Mouse (Mus musculus) layer of hippocampus, postnatal 25 days (tissue): Measurements from ENCODE around the gene Atp2b2. TPM values are rescaled to one million over a fixed set of nuclear protein-coding genes. Genes with fewer than 3 reads are reported as not detected.
A peak's percentile ranks its signal among the peaks of the same experiment; 100 is the strongest.
"Not testable (repeated sequence)": the region's sequence is repeated elsewhere in the genome, so short reads cannot be mapped to it uniquely, and the experiment has no call there.

ENCODE experiments used
- DNase-seq, 2 experiments: peaks; one replicate each; pipeline ENCODE4 v3.0.0; 2022; ENCODE audit warnings: mixed read lengths in 2 of 2, low spot score in 1 of 2; ENCODE audit errors: extremely low spot score in 1 of 2
- total RNA-seq, 2 experiments: library from RNA; stranded (reverse); gene quantifications; 2 replicates each; pipeline ENCODE4 v1.2.3; 2021

The Atp2b2 gene
- total RNA-seq, 2 experiments from 2014 or later, result 313 to 346 TPM

DNA sequence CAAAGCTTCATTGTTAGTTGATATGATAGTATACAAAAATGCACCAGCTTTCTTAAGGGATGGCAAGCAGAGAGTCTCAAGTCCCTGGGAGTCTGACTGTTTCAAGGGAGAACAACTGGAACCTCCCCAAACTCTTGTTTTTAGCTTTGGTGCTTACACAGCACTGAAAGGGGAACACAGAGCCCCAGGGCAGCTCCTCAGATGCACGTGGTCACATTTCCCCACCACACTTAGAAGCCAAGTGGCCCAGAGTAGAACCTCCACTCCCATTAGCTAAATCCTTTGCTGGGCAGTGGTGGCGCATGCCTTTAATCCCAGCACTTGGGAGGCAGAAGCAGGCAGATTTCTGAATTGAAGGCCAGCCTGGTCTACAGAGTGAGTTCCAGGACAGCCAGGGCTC, 301.0 kb downstream of the Atp2b2 start:
- DNase-seq, result no peak

DNA sequence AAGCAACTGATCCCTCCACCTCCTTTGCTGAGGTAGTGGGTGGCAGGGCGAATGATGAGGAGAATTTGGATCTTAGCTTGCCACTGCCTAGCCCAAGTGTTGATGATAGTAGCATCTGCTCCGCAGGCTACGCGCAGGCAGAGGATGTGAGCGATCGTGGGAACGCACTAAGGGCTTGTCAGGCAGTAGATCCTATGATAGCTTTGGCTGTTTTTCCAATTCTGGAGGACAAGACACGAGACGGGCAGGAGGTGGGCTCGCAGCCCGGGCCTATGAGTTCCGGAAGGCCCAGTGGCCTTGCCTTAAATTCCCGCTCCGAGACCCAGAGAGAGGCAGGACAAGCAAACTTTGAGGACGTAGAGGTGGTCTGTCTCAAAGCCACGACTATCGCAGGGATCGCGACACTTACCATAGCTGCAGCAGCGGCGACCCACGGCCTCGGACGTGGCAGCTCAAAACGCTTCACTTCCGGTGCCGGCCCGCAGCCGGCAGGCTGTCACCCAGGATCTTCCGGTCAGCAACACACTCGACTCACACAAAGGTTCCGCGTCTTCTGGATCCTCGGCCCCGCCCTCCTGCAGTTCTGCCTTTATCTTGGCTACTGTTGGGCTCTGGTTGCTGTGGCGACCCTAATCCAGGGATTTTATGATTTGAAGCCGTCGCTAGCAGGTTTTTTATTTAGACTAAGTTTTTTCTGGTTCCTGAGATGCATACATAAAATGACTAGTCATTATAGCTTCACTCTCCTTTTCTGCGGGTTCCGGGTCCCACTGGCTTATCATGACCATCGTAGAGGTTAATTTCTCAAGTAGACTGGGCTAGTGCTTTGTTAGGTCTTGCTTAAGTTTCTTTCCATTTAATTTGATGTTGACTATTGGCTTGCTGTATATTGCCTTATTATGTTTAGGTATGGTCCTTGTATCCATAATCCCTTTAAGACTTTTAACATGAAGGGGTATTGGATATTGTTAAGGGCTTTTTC, 301.9 kb downstream of the Atp2b2 start, which contains the start of gene Sec13:
Gene Sec13, minus strand, starts transcription at position 508 of the 982 bp plus-strand sequence.
- DNase-seq, result peak; percentile 84 to 86

DNA sequence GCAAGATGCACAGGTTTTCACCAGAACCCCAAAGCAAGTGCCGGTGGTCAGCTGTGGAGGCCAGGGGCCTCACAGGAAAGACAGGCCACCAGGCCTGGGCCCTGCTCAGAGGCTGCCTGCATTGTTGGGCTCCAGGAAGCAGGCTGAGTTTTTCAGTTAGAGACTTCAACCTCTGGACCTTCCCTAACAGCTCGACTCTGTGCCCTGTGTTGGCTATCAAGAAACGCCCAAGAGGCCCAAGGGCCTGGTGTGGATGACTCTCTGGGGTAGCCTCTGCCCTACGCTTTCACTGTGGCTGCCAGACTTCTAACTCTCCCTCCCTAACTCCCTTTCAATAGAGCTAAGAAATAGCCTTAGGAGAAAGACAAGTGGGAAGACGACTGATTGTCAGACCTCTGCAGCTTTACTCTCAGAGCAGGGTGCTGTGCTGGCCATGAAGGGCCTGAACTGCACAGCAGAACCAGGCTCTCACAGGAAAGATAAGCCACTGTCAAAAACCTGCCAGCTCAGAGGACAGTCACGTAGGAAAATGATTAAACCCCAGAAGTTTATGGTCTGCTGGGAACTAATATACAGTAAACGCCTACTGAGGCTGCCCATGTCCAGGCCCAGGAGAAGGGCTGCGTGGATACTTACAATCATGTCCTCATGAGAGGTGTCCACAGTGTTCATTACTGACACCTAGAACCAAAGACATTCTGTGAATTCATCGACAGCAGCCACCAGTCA, 304.9 kb downstream of the Atp2b2 start:
- DNase-seq, result no peak

DNA sequence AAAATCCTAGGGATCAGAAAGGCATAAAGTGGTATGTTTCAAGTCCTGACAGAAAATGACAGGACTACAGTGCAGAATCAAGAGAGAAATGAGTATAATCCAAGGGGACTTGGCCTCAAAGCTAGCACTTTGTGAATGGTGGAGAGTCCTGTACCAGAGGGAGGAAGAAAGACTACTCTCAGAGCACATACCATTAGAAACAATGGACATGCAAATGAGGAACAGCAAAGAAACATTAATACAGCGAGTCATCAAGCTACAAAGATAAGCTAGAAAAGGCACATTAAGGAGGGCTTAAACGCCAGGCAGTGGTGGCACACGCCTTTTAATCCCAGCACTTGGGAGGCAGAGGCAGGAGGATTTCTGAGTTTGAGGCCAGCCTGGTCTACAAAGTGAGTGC, 311.1 kb downstream of the Atp2b2 start:
- no peak for DNase-seq

DNA sequence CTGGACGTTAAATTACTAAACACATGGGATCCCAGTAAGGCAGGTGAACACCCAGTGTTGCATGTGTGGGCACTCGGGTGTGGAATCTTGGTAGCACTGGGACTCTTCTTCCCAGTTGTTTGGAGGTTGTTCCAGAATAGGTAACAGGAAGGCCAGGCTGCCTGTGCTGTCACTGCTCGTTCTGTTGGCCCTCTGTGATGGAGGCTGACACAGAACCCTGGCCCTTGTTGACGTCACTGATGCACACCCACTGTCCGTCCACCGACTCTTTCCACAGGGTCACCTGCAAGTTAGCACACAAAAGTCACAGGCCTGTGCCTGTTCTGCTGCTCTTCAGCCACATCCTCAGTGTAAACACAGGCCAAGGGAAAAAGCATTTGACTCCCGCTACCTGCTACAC, 314.2 kb downstream of the Atp2b2 start:
- DNase-seq, result no peak

DNA sequence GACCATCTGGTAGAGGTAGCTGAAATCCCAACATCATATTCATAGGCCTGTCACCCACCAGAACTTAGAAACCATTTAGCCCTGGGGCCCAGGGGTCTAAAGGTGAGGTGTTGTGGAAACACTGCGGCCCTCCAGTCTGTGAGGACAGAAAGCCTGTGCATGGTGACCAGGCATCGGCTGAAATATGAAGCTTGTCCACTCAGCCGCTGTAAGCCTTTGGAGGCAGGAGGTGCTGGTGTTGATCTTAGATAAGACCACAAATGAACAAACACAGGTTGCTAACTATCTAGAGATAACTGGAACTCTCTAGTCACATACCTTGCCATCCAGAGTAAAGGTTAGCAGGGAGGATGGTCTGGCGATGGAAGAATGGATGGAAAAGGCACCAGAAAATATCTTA, 321.4 kb downstream of the Atp2b2 start:
- no peak for DNase-seq

DNA sequence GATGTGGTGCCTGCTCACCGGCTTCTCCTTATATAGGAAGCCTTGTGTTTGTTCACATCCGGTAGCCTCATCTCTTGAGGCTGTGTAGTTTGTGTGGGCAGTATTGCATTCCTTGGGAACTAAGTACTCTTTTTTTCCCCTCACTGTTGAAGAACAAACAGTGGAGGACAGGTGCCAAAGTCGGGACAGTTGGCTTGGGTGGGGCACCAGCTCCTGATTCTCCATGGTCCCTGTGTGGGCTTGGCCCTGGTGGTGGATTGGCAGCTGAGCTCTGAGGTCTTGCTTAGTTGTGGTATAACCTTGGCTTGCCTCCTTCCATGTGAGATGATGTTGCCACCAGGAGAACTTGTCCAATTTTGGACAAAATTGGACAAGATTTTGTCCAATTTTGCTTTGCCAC, 322.5 kb downstream of the Atp2b2 start, which contains the start of gene Ghrl:
Gene Ghrl, minus strand, starts transcription at position 3 of the 400 bp plus-strand sequence.
- DNase-seq, result no peak

DNA sequence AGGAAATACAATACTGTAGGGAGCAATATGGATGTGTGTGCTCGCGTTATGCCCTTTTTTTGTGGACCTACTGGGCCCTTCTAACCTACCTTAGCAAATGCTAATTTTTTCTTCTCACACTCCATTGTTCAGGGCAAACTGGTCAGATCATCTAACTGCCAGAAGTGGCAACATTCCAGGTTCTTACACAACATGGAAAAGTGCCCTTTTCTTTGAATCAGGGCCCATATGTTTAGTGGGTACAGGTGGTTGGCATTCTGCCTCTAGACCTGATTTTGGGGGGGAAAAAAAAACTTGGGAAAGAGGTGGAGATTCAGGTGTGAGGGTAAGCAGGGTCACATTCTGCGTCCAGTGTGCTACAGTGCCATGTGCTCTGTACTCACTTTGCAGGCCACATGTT, 324.9 kb downstream of the Atp2b2 start:
- no peak for DNase-seq

DNA sequence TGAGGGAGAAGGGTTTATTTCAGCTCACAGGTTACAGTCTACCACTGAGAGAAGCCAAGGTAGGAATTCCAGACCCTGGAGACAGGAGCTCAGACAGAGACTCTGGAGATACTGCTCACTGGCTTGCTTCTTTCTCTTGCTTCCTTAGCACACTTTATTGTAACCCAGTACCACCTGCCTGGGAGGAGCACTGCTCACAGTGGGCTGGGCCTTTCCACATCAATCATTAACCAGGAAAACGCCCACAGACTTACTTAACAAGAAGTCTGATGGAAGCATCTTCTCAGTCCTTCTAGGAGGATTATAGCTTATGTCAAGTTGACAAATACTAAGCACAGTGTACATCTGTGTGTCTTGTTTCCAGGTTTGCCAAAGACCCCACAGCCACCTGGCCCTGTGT, 327.6 kb downstream of the Atp2b2 start:
- DNase-seq, result no peak

DNA sequence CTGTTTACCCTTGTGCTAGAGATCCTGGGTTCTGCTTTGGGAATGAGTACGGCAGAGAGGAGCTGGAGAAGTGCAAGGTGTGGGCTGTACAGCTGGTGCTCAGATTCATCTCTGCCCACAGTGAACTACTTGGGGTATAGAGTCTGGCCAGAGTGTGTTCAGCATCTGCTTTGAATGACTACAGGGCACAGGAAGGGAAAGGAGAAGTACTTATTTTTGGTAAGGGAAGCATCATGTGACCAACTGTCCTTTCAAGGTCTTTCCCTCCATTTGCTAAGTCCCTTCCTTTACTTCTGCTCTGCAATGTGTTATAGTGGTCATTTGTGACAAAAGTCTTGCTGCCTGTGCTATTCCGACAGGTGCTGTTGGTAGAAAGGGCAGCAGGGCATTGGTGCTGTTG, 328.1 kb downstream of the Atp2b2 start:
- no peak for DNase-seq

DNA sequence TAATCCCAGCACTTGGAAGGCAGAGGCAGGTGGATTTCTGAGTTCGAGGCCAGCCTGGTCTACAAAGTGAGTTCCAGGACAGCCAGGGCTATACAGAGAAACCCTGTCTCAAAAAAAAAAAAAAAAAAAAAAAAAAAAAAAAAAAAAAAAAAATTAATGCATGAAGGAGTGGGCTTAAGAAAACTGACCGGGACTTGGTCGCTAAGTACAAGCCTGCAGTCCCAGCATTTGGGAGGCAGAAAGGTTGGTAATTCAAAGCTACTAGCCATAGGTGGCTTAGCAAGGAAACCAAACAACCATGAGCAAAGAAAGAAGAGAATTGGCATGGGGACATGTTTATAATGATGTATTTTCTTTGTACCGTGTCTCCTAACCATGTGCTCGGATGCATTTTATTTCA, 329.0 kb downstream of the Atp2b2 start:
- not testable (repeated sequence) for DNase-seq

DNA sequence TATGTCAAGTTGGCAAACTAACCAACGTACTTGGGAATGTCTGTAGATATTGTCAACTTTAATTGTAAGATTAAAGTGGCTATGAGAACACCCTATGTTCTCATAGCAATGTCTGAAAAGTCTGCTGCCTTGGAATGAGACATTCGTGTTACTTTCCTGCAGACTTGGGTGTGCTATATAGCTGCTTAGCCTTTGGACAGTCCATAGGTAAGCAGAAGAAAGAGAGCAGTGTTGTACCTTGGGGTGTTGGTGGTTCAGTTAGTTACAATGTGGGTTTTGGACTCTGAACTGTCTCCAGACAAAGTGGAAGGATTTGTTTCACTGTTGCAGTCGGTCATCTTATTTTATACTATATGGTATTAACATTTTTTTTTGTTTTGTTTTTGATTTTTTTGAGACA, 329.7 kb downstream of the Atp2b2 start:
- DNase-seq, result no peak

DNA sequence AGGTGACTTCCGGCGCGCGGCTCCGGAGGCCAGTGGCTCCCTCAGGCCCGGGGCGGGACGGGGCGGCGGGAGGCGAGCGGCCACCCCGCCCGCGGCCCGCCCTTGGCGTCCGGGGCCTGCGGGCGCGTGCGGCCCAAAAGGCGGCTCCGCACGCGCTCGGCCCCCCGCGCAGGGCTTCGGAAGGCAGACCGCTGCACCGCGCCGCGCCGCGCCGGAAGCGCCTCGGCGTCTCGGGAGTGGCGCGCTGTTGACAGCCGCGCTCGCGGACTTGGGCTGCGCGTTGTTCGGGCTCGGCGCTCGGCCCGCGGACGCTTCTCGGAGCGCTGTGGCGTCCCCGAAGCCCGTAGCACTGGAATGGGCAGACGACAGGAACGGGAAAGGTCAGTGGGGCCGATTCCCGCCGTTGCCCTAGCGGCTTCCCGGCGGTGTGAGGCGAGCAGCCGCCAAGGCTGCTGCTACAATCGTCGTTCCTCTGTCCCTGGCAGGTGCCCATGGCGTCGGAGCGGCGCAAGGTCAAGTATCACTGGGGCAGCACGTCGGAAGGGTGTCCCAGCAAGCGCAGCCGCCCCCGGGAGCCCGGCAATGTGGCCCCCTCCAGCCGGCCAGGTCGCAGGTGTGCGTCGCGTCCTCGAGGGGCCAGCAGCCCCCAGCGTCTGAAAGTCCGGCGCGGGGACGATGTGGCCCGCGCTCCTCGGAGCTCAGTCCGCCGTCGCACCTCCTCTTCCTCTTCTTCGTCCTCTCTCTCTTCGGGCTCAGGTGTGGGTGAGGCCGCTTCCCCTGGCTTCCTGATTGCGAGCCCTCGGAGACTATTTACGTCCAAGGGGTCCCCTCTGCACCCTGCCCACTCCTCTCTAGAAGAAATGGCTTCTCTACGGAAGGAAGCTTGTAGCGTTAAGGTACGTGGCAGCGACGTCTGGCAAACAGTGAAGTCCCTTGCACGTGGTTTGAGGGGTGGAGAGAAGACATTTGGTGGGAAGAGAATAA, 344.9 kb downstream of the Atp2b2 start:
- DNase-seq, result no peak

DNA sequence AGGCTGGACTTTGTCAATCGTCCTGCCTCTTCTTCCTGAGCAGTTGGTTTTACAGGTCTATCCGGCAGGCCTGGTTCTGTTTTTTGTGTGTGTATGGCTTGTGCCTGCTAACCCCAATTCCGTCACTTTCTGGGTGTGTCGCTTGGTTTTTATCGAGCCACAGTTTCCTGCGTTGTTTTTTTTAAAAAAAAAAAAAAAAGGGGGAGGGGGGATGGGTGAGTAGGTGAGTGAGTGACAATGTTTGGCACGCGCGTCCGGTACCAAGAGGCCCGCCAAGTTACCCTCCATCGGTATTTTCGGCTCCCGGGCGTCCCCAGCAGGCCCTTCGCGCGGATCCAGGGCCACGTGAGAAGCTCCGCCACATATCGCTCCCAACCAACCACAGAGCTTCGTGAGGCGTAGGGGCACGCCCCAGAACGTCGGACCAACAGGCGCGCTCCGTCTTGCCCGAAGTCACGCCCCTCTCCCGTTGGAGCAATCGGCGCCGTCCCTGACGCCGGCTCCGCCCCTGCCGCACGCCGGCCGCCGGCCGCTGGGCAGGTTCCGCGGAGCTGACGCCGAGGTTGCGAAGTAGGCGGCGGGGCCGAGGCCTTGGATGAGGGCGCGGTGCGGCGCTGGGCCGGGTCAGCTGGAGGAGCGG, 345.7 kb downstream of the Atp2b2 start, which contains the start of gene Tatdn2:
Gene Tatdn2, plus strand, starts transcription at position 469 of the 640 bp plus-strand sequence.
- peak; percentile 76 to 82 for DNase-seq

DNA sequence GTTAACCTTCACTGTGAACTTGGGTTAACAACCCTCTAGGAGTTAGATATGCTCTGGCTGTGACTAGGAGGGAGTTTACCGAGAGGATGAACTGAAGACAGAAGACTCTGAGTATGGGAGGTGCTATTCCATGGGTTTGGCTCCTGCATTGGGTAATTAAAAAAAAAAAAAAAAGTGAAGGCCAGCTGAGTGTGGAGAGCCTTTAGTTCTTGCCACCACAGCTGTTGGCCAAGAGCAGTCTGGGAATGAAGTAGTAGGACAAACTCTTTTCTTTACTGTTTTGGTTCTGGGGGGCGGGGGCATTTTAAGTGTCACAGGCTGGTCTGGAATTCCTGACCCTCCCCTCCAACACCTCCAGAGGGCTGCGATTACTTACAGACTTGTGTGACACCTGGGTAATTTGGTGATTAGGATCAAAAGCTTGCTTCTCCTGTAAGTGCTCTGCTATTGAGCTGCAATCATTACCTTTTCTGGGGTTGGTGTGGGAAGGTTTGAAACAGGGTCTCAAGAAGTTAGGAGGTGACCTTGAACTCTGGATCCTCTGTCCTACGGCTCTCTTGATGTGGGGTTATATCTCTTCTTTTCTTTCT, 346.6 kb downstream of the Atp2b2 start:
- no peak for DNase-seq

DNA sequence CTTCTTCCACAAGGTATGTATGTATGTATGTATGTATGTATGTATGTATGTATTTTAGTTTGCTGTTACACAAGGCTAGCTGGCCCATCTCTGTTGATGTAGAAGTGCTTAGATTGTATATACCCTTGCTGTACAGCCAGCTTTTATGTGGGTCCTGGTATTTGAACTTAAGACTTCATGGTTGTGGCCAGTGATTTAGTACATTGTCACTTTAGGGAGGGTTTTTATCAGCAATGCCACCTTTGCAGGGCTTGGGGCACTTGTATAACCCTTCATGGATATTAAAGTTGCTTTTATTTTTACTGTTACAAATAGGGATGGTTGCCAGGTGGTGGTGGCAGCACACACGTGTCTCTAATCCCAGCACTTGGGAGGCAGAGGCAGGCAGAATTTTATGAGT, 347.2 kb downstream of the Atp2b2 start:
- DNase-seq, result no peak
